Mouse (Mus musculus): ENCODE measurements around the gene Ndrg3. TPM values are rescaled to one million over a fixed set of nuclear protein-coding genes. Genes with fewer than 3 reads are reported as not detected.

Ndrg3 gene
- 16.9 and 17.5 TPM in 2 replicates for polyA plus RNA-seq (2012; rRNA removed)

GRCm38 (mm10) chr2:156991470-156992319, at the start of gene Ndrg3:
TSS of gene Ndrg3 (minus strand) at chr2:156992056.

DNA sequence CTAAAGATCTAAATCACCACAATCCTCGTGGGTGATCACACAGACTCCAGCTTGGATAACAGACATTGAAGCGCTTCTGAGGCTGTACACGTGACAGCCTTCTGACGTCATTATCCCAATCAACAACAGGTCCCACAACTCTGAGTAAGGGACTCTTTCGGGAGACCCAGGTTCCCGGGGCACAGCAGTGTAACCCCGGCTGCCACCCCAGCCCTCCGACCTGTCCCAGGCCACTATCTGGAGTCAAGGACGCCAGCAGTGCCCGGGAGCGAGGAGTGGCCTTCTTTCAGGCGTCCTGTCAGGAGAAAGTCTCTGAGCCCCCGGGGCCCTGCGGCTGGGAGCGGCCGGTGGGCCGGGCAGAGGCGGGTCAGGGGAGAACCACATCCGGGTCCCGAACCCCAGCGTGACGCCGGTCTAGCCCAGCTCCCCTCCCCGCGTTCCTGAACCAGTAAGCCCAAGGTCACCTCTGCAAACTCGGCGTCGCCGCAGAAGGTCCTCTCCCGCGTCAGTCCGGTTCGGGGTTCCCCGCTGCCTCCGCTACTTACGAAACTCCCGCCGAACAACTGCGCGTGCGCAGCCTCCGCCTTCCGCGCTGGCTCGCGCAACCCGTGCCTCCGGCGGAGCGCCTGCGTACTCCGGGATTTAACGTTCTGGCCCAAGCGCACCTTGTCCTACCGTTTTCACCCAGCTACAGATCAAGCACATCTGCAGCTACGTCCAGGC, 14.8 kb upstream of the Ndrg3 start, which contains the start of gene Dsn1:
Dsn1 (minus strand) TSS at position 644 of the 723 bp plus-strand sequence.

GRCm38 (mm10) chr2:156887017-156887416, 104.8 kb downstream of the Ndrg3 start, which contains the start of gene Sla2:
TSS of gene Sla2 (minus strand) at chr2:156887192.

Other genes starting within 250 kb of the Ndrg3 start
- gene Myl9, start 216.6 kb downstream of the Ndrg3 start, polyA plus RNA-seq (2012; rRNA removed): 31.4 and 33.8 TPM in 2 replicates
- 5.0 and 5.6 TPM in 2 replicates for gene Tgif2, start 152.0 kb downstream of the Ndrg3 start, polyA plus RNA-seq (2012; rRNA removed)
- 0.85 and 0.87 TPM in 2 replicates for gene 4930518I15Rik, start 134.1 kb downstream of the Ndrg3 start, polyA plus RNA-seq (2012; rRNA removed)
- 90.7 and 94.2 TPM in 2 replicates for gene Rab5if, start 128.9 kb downstream of the Ndrg3 start, polyA plus RNA-seq (2012; rRNA removed)
- gene Sla2, start 104.9 kb downstream of the Ndrg3 start, polyA plus RNA-seq (2012; rRNA removed): 0.95 and 1.0 TPM in 2 replicates
- gene Dsn1, start 15.1 kb upstream of the Ndrg3 start, polyA plus RNA-seq (2012; rRNA removed): 11.0 and 11.5 TPM in 2 replicates
- 0.85 and 1.2 TPM in 2 replicates for gene Soga1, start 87.2 kb upstream of the Ndrg3 start, polyA plus RNA-seq (2012; rRNA removed)
- gene Tldc2, start 95.0 kb upstream of the Ndrg3 start, polyA plus RNA-seq (2012; rRNA removed): not detected in 2 replicates
- 18.8 and 20.4 TPM in 2 replicates for gene Samhd1, start 143.2 kb upstream of the Ndrg3 start, polyA plus RNA-seq (2012; rRNA removed)
- 7.8 and 8.0 TPM in 2 replicates for gene Rbl1, start 212.5 kb upstream of the Ndrg3 start, polyA plus RNA-seq (2012; rRNA removed)

Data from liver, embryonic 18 days (tissue).